ENCODE assay signal across 14 mouse cellular contexts in the genomic region with DNA sequence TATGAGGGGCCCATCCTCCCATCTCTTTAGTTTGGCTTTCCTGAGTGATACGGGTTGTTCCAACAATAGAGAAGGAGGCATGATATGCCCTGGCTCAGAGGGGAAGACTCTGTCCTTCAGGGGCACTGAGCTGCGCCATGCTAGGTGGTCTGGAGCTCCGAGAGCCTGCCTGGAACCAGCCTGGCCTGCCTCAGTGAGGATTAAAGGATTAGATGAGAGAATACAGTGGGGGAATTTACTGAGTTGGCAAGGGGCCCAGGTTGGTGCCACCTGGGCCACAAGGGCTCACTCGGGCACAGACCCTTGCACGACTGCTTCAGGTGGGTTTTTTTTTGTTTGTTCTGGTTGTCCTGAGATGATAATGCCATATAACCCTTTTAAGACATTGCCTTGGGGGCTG. TPM values are rescaled to one million over a fixed set of nuclear protein-coding genes. Genes with fewer than 3 reads are reported as not detected.
DNase-seq lines count a peak whose midpoint lies in the region; ATAC-seq and TF ChIP-seq lines count a peak whose summit lies in the region.
"Had no signal": no experiment of that assay in that cellular context is flagged by ENCODE, and none has a peak within 500 bp of the region (broad histone marks: within the 10 kb centered on the region; RNA-seq: fewer than 3 reads in every experiment).

No protein-coding gene starts in this region.

- H3K4me3 ChIP-seq in forebrain, embryonic 10.5 days = 0 out of 2 replicates have a peak overlapping the region, but pooled peaks have one; percentile 4
- H3K4me3 ChIP-seq in forebrain, embryonic 13.5 days = no peak overlapping the region
- H3K4me3 ChIP-seq in kidney, embryonic 16.5 days (ENCODE audit: low read length) = no peak overlapping the region
- H3K4me3 ChIP-seq in ES-E14 (ENCODE audit: insufficient read depth in 1 of 2, low read depth in 1 of 2, low read length in 2 of 2, poor library complexity in 1 of 2, severe bottlenecking in 1 of 2) = no peak overlapping the region
- H3K4me3 ChIP-seq in midbrain, embryonic 12.5 days = no peak overlapping the region
- H3K4me3 ChIP-seq: heart, embryonic 10.5 days; liver, embryonic 13.5 days had no signal

- no peaks in the 10 kb centered on the region for H3K9me3 ChIP-seq in forebrain, embryonic 10.5 days
- H3K9me3 ChIP-seq in forebrain, embryonic 13.5 days (replicated peaks) = no peaks in the 10 kb centered on the region
- H3K9me3 ChIP-seq in kidney, embryonic 16.5 days (ENCODE audit: low read length) = no peaks in the 10 kb centered on the region
- H3K9me3 ChIP-seq in ES-E14 (ENCODE audit: control insufficient read depth, insufficient read depth, low read depth, low read length) = no peaks in the 10 kb centered on the region
- H3K9me3 ChIP-seq in midbrain, embryonic 12.5 days = no peaks in the 10 kb centered on the region
- H3K9me3 ChIP-seq: heart, embryonic 10.5 days; liver, embryonic 13.5 days had no signal

- peaks cover 98% of the 10 kb centered on the region for H3K4me1 ChIP-seq in forebrain, embryonic 10.5 days
- peaks cover 70% of the 10 kb centered on the region for H3K4me1 ChIP-seq in forebrain, embryonic 13.5 days
- peaks cover 85% of the 10 kb centered on the region for H3K4me1 ChIP-seq in kidney, embryonic 16.5 days (ENCODE audit: insufficient read depth, low read length)
- peaks cover 17 to 62% of the 10 kb centered on the region in 2 experiments for H3K4me1 ChIP-seq in ES-E14 (ENCODE audit: control insufficient read depth in 2 of 2, insufficient read depth in 2 of 2, low read length in 2 of 2, poor library complexity in 1 of 2)
- H3K4me1 ChIP-seq in midbrain, embryonic 12.5 days = peaks cover 74% of the 10 kb centered on the region

- 51% methylated on average over 5 of the region's 5 CpGs for WGBS in forebrain, embryonic 10.5 days
- 38% methylated on average over 5 of the region's 5 CpGs for WGBS in forebrain, embryonic 13.5 days
- WGBS in kidney, embryonic 16.5 days = 78% methylated on average over 5 of the region's 5 CpGs
- 37% methylated on average over 5 of the region's 5 CpGs for WGBS in midbrain, embryonic 12.5 days

- DNase-seq in forebrain, embryonic 10.5 days (ENCODE audit: extremely low spot score, low spot score) = no peak
- DNase-seq in kidney, adult 8-10 months = no peak
- DNase-seq in ES-E14 (ENCODE audit: low read depth, low spot score) (no peak), MN1 (ENCODE audit: low spot score) (no peak)
- DNase-seq in frontal cortex, adult 2 months (ENCODE audit: extremely low spot score in 1 of 2, low spot score in 1 of 2) = no peak
- DNase-seq: cerebellum, adult 11-12 months; layer of hippocampus, adult 9-11 months; liver, embryonic 13.5 days had no signal

- no peak for ATAC-seq in forebrain, embryonic 13.5 days
- no peak for ATAC-seq in kidney, embryonic 16.5 days (ENCODE audit: low FRiP score, low TSS enrichment)
- no peak for ATAC-seq in midbrain, embryonic 12.5 days (ENCODE audit: low FRiP score, low read depth)
- ATAC-seq: Patski had no signal

- in situ Hi-C loops in ES-E14 (cut with MboI; ENCODE audit: low sequenced_read_pairs in 2 of 2, unreplicated experiment in 2 of 2) = no loop called here

- peaks cover 66% of the 10 kb centered on the region for H3K36me3 ChIP-seq in forebrain, embryonic 10.5 days (replicated peaks)
- peaks cover 56% of the 10 kb centered on the region for H3K36me3 ChIP-seq in forebrain, embryonic 13.5 days (ENCODE audit: poor library complexity, severe bottlenecking)
- H3K36me3 ChIP-seq in kidney, embryonic 16.5 days (ENCODE audit: insufficient read depth, low read length) = peaks cover 29% of the 10 kb centered on the region
- H3K36me3 ChIP-seq in ES-E14 (ENCODE audit: control insufficient read depth, insufficient read depth, low read length, poor library complexity, severe bottlenecking) = peaks cover 57% of the 10 kb centered on the region
- peaks cover 23% of the 10 kb centered on the region for H3K36me3 ChIP-seq in midbrain, embryonic 12.5 days

- H3K27ac ChIP-seq in forebrain, embryonic 10.5 days = peak overlapping the region; percentile 93
- no peak overlapping the region for H3K27ac ChIP-seq in forebrain, embryonic 13.5 days
- H3K27ac ChIP-seq in kidney, embryonic 16.5 days (ENCODE audit: low read length) = peak overlapping the region; percentile 54; the same call in 1 of the 2 replicates
- peak overlapping the region; percentile 14; the same call in 1 of the 2 replicates for H3K27ac ChIP-seq in ES-E14 (ENCODE audit: insufficient read depth, low read depth, low read length, poor library complexity, severe bottlenecking)
- H3K27ac ChIP-seq in midbrain, embryonic 12.5 days (replicated peaks) = peak overlapping the region; percentile 21; the same call in 1 of the 2 replicates

- H3K27me3 ChIP-seq in forebrain, embryonic 10.5 days (ENCODE audit: poor library complexity, severe bottlenecking) = no peaks in the 10 kb centered on the region
- no peaks in the 10 kb centered on the region for H3K27me3 ChIP-seq in forebrain, embryonic 13.5 days
- no peaks in the 10 kb centered on the region for H3K27me3 ChIP-seq in kidney, embryonic 16.5 days (ENCODE audit: insufficient read depth, low read length)
- no peaks in the 10 kb centered on the region for H3K27me3 ChIP-seq in midbrain, embryonic 12.5 days
- H3K27me3 ChIP-seq: liver, embryonic 13.5 days; Patski had no signal

- no peak overlapping the region for H3K4me2 ChIP-seq in forebrain, embryonic 13.5 days
- no peak overlapping the region for H3K4me2 ChIP-seq in kidney, embryonic 16.5 days (replicated peaks; ENCODE audit: low read depth, low read length)
- H3K4me2 ChIP-seq in midbrain, embryonic 12.5 days (replicated peaks) = no peak overlapping the region
- H3K4me2 ChIP-seq: liver, embryonic 13.5 days had no signal

- no peak overlapping the region for H3K9ac ChIP-seq in forebrain, embryonic 13.5 days
- H3K9ac ChIP-seq in kidney, embryonic 16.5 days (replicated peaks; ENCODE audit: low read length) = no peak overlapping the region
- H3K9ac ChIP-seq in ES-E14 (ENCODE audit: insufficient read depth, low read depth, low read length, poor library complexity, severe bottlenecking) = no peak overlapping the region
- H3K9ac ChIP-seq in midbrain, embryonic 12.5 days (replicated peaks) = no peak overlapping the region
- H3K9ac ChIP-seq: liver, embryonic 13.5 days had no signal

TF ChIP-seq in ES-E14, 5 proteins besides CTCF, POLR2A, EP300 and RAD21:
- TF ChIP-seq CHD2 (IDR thresholded peaks at IDR 0.05; ENCODE audit: low read depth, low read length) (no peak), ZNF384 (IDR thresholded peaks at IDR 0.05; ENCODE audit: low read depth, low read length) (no peak), HCFC1 (IDR thresholded peaks at IDR 0.05; ENCODE audit: borderline replicate concordance, insufficient read depth, low read length) (no peak), MAFK (IDR thresholded peaks at IDR 0.05; ENCODE audit: insufficient read depth, low read depth, low read length) (no peak), ZC3H11A (IDR thresholded peaks at IDR 0.05; ENCODE audit: borderline replicate concordance, low read depth, low read length) (no peak)

RNA-seq across cellular contexts. Expression of a gene that starts 17.4 kb away (rescaled TPM):
- 85.5 and 87.3 TPM in 2 replicates for polyA plus RNA-seq in forebrain, embryonic 10.5 days (2016; fragmentation: Nextera tagmentation; extraction: Ambion mirVana)
- polyA plus RNA-seq in forebrain, embryonic 13.5 days (2015; fragmentation: Nextera tagmentation; extraction: Ambion mirVana) = 95.3 and 109 TPM in 2 replicates
- polyA plus RNA-seq in kidney, embryonic 16.5 days (2015; fragmentation: Nextera tagmentation; extraction: Ambion mirVana) = 133 TPM in 2 replicates
- total RNA-seq in ES-E14 (2012; rRNA removed) = 108 and 147 TPM in 2 replicates
- 102 and 106 TPM in 2 replicates for polyA plus RNA-seq in midbrain, embryonic 12.5 days (2016; fragmentation: Nextera tagmentation; extraction: Ambion mirVana)
- 108 and 111 TPM in 2 replicates for polyA plus RNA-seq in frontal cortex, adult 2 months (2012; rRNA removed)

RNA-seq across cellular contexts. Expression of a gene that starts 24.4 kb away (rescaled TPM):
- 13.3 and 15.9 TPM in 2 replicates for polyA plus RNA-seq in forebrain, embryonic 10.5 days (2016; fragmentation: Nextera tagmentation; extraction: Ambion mirVana)
- polyA plus RNA-seq in forebrain, embryonic 13.5 days (2015; fragmentation: Nextera tagmentation; extraction: Ambion mirVana) = 17.4 and 18.7 TPM in 2 replicates
- 4.3 and 6.7 TPM in 2 replicates for polyA plus RNA-seq in kidney, embryonic 16.5 days (2015; fragmentation: Nextera tagmentation; extraction: Ambion mirVana)
- total RNA-seq in ES-E14 (2012; rRNA removed) = 3.0 and 4.1 TPM in 2 replicates
- polyA plus RNA-seq in midbrain, embryonic 12.5 days (2016; fragmentation: Nextera tagmentation; extraction: Ambion mirVana) = 14.2 and 15.8 TPM in 2 replicates
- 102 and 104 TPM in 2 replicates for polyA plus RNA-seq in frontal cortex, adult 2 months (2012; rRNA removed)

RNA-seq across cellular contexts. Expression of a gene that starts 33.9 kb away (rescaled TPM):
- 449 and 492 TPM in 2 replicates for polyA plus RNA-seq in forebrain, embryonic 10.5 days (2016; fragmentation: Nextera tagmentation; extraction: Ambion mirVana)
- polyA plus RNA-seq in forebrain, embryonic 13.5 days (2015; fragmentation: Nextera tagmentation; extraction: Ambion mirVana) = 386 and 461 TPM in 2 replicates
- 428 and 460 TPM in 2 replicates for polyA plus RNA-seq in kidney, embryonic 16.5 days (2015; fragmentation: Nextera tagmentation; extraction: Ambion mirVana)
- 1,213 and 1,430 TPM in 2 replicates for total RNA-seq in ES-E14 (2012; rRNA removed)
- 370 and 378 TPM in 2 replicates for polyA plus RNA-seq in midbrain, embryonic 12.5 days (2016; fragmentation: Nextera tagmentation; extraction: Ambion mirVana)
- 342 and 345 TPM in 2 replicates for polyA plus RNA-seq in frontal cortex, adult 2 months (2012; rRNA removed)

RNA-seq across cellular contexts. Expression of a gene that starts 40.5 kb away (rescaled TPM):
- 0.73 TPM in 1 of 2 replicates, not detected in the other for polyA plus RNA-seq in forebrain, embryonic 10.5 days (2016; fragmentation: Nextera tagmentation; extraction: Ambion mirVana)
- polyA plus RNA-seq in forebrain, embryonic 13.5 days (2015; fragmentation: Nextera tagmentation; extraction: Ambion mirVana) = 0.62 and 0.76 TPM in 2 replicates
- 0.27 and 0.31 TPM in 2 replicates for polyA plus RNA-seq in kidney, embryonic 16.5 days (2015; fragmentation: Nextera tagmentation; extraction: Ambion mirVana)
- total RNA-seq in ES-E14 (2012; rRNA removed) = 2.3 TPM in 2 replicates
- 0.31 and 1.3 TPM in 2 replicates for polyA plus RNA-seq in midbrain, embryonic 12.5 days (2016; fragmentation: Nextera tagmentation; extraction: Ambion mirVana)
- 0.34 and 0.78 TPM in 2 replicates for polyA plus RNA-seq in frontal cortex, adult 2 months (2012; rRNA removed)
- total RNA-seq: adrenal gland, postnatal 14 days had no signal

RNA-seq across cellular contexts. Expression of a gene that starts 49.8 kb away (rescaled TPM):
- 20.3 and 22.0 TPM in 2 replicates for polyA plus RNA-seq in forebrain, embryonic 10.5 days (2016; fragmentation: Nextera tagmentation; extraction: Ambion mirVana)
- 18.0 and 20.1 TPM in 2 replicates for polyA plus RNA-seq in forebrain, embryonic 13.5 days (2015; fragmentation: Nextera tagmentation; extraction: Ambion mirVana)
- polyA plus RNA-seq in kidney, embryonic 16.5 days (2015; fragmentation: Nextera tagmentation; extraction: Ambion mirVana) = 15.1 and 18.4 TPM in 2 replicates
- total RNA-seq in ES-E14 (2012; rRNA removed) = 14.0 and 18.5 TPM in 2 replicates
- polyA plus RNA-seq in midbrain, embryonic 12.5 days (2016; fragmentation: Nextera tagmentation; extraction: Ambion mirVana) = 22.3 and 24.4 TPM in 2 replicates
- polyA plus RNA-seq in frontal cortex, adult 2 months (2012; rRNA removed) = 18.0 and 19.0 TPM in 2 replicates
